Mouse (Mus musculus): Measurements from ENCODE around the gene Krtcap3.

- TF ChIP-seq CTCF (IDR thresholded peaks at IDR 0.05; ENCODE audit: low read depth), result no peak
- no peak for TF ChIP-seq EP300 (optimal IDR thresholded peaks at IDR 0.05)
These were observed 45.7 kb downstream of the Krtcap3 start, which contains the start of gene Gckr for GRCm38 (mm10) chr5:31297047-31297757.

All from stomach, postnatal 0 days (tissue).